Mouse (Mus musculus) liver, adult 2 months (tissue): Measurements from ENCODE around the gene 1700013G24Rik. TPM values are rescaled to one million over a fixed set of nuclear protein-coding genes. Genes with fewer than 3 reads are reported as not detected.

ENCODE experiments used
- DNase-seq: peaks from one replicate; pipeline ENCODE4 v3.0.0-alpha.2; 2011; ENCODE audit warnings: low read depth, low spot score; ENCODE audit errors: extremely low read depth
- H3K27ac ChIP-seq: fragments of 200-500 bp; replicated peaks from 2 replicates; pipeline ENCODE4 v1.5.1; 2012; ENCODE audit warnings: low read depth, mild to moderate bottlenecking, control low read depth, inconsistent platforms, low read length; ENCODE audit not compliant: insufficient read depth
- H3K27me3 ChIP-seq: fragments of 200-500 bp; 2 replicates; pipeline ENCODE4 v1.6.1; 2012; ENCODE audit warnings: mild to moderate bottlenecking, moderate library complexity, low read length, inconsistent platforms; ENCODE audit not compliant: control insufficient read depth, insufficient read depth
- H3K36me3 ChIP-seq: fragments of 200-500 bp; 2 replicates; pipeline ENCODE4 v1.6.1; 2012; ENCODE audit warnings: low read length, inconsistent platforms; ENCODE audit not compliant: control insufficient read depth, insufficient read depth
- H3K4me1 ChIP-seq: fragments of 200-500 bp; 2 replicates; pipeline ENCODE4 v1.6.1; 2011; ENCODE audit warnings: low read length; ENCODE audit not compliant: control insufficient read depth, insufficient read depth
- H3K4me3 ChIP-seq: fragments of 200-500 bp; 2 replicates; pipeline ENCODE4 v1.5.1; 2011; ENCODE audit warnings: low read depth, mild to moderate bottlenecking, control low read depth, low read length, moderate library complexity; ENCODE audit not compliant: insufficient read depth
- H3K79me2 ChIP-seq: fragments of 200-500 bp; 2 replicates; pipeline ENCODE4 v1.6.1; 2012; ENCODE audit warnings: inconsistent platforms, mild to moderate bottlenecking, low read length, moderate library complexity; ENCODE audit not compliant: control insufficient read depth, insufficient read depth
- H3K9ac ChIP-seq: fragments of 200-500 bp; 2 replicates; pipeline ENCODE4 v1.6.1; 2012; ENCODE audit warnings: low read depth, mild to moderate bottlenecking, control low read depth, inconsistent platforms, low read length
- CTCF ChIP-seq: fragments of 200-500 bp; IDR thresholded peaks from 2 replicates; pipeline ENCODE4 v1.5.1; 2011; ENCODE audit warnings: low read depth, low read length, control low read depth
- POLR2A ChIP-seq: fragments of 200-500 bp; IDR thresholded peaks from 2 replicates; pipeline ENCODE4 v1.6.1; 2011; ENCODE audit warnings: low read length, control low read depth; ENCODE audit not compliant: insufficient read depth; ENCODE audit errors: extremely low read depth
- WGBS: fragments of 180-500 bp; shearing (Covaris S2); methylation state at CpG from one replicate; pipeline ENCODE4 v1.1.7; 2018; 5-methylcytosine and 5-hydroxymethylcytosine counted together
- polyA plus RNA-seq: library from polyadenylated mRNA; depleted of rRNA; stranded (reverse); fragments of >200 nt; gene quantifications from 2 replicates; pipeline ENCODE4 v1.2.3, GENCODE M21; 2012
- total RNA-seq: library from RNA; depleted of rRNA; stranded (reverse); fragments of >200 nt; gene quantifications from 2 replicates; pipeline ENCODE4 v1.2.3, GENCODE M21; 2014

1700013G24Rik gene
- total and polyA plus RNA-seq, 2 experiments = not detected

DNA sequence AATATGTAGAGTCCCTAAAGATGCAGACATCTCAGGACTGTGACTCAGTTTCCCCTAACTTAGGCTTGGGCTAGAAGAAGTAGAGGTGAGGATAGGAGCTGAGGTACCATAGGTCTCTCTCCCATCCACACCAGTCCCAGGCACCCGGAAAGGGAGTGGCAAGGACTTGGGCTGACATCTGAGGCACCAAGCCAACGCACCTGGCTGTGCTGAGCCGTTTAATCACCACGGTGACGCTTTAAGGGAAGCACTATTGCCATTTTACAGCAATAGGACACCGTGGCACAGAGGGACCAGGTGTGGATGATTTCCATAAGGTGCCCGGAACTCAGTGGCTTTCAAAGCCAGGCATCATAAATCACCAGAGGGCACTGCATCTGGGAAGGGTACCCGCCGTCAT lies 5.2 kb downstream of the 1700013G24Rik start:
- Histone ChIP-seq H3K36me3 (no peaks in the 10 kb centered on the region), H3K4me1 (no peaks in the 10 kb centered on the region), H3K27ac (no peak overlapping the region), H3K9ac (no peak overlapping the region), H3K79me2 (no peaks in the 10 kb centered on the region), H3K4me3 (no peak overlapping the region), H3K27me3 (no peaks in the 10 kb centered on the region)
- DNase-seq = no peak
- WGBS = 81% methylated on average over 9 of the region's 9 CpGs
- TF ChIP-seq POLR2A (no peak), CTCF (no peak)

DNA sequence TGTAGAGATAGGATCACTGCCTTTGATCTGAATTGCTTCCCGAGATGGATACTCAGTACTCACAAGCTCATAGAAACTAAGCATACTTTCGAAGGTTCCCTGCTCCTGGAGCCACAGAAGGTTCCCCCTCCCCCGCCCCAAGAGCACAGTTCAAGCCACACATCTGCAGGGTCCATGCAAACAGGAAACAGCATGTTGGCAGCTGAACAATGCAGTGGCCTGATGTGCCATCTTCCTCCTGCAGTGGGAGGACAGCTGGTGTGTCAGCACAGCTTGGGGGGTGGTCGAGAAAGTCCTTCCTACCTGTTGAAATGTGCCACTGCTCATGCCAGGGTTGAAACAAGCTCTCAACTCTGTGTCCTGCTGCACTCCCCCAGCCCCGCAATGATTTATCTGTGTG lies 5.8 kb downstream of the 1700013G24Rik start:
- TF ChIP-seq CTCF (no peak), POLR2A (no peak)
- H3K27ac ChIP-seq = no peak overlapping the region
- H3K27me3 ChIP-seq = no peaks in the 10 kb centered on the region
- H3K36me3 ChIP-seq = no peaks in the 10 kb centered on the region
- WGBS = 57% methylated on average over 5 of the region's 5 CpGs
- H3K4me3 ChIP-seq = no peak overlapping the region
- no peak overlapping the region for H3K9ac ChIP-seq
- no peak for DNase-seq
- H3K79me2 ChIP-seq = no peaks in the 10 kb centered on the region
- no peaks in the 10 kb centered on the region for H3K4me1 ChIP-seq

GRCm38 (mm10) chr4:137460676-137461075 lies 7.6 kb downstream of the 1700013G24Rik start:
- Histone ChIP-seq H3K27me3 (no peaks in the 10 kb centered on the region), H3K36me3 (no peaks in the 10 kb centered on the region), H3K9ac (no peak overlapping the region), H3K79me2 (no peaks in the 10 kb centered on the region), H3K4me1 (no peaks in the 10 kb centered on the region), H3K27ac (no peak overlapping the region), H3K4me3 (no peak overlapping the region)
- TF ChIP-seq CTCF = no peak
- TF ChIP-seq POLR2A = no peak
- 86% methylated on average over 14 of the region's 14 CpGs for WGBS
- DNase-seq = no peak

- Histone ChIP-seq H3K27me3 (no peaks in the 10 kb centered on the region), H3K4me3 (no peak overlapping the region), H3K36me3 (no peaks in the 10 kb centered on the region), H3K9ac (no peak overlapping the region), H3K4me1 (no peaks in the 10 kb centered on the region), H3K27ac (no peak overlapping the region), H3K79me2 (no peaks in the 10 kb centered on the region)
- DNase-seq = no peak
- 85% methylated on average over 4 of the region's 4 CpGs for WGBS
- TF ChIP-seq POLR2A = no peak
- TF ChIP-seq CTCF = no peak
Observed at GRCm38 (mm10) chr4:137461217-137461616, 8.1 kb downstream of the 1700013G24Rik start.

DNA sequence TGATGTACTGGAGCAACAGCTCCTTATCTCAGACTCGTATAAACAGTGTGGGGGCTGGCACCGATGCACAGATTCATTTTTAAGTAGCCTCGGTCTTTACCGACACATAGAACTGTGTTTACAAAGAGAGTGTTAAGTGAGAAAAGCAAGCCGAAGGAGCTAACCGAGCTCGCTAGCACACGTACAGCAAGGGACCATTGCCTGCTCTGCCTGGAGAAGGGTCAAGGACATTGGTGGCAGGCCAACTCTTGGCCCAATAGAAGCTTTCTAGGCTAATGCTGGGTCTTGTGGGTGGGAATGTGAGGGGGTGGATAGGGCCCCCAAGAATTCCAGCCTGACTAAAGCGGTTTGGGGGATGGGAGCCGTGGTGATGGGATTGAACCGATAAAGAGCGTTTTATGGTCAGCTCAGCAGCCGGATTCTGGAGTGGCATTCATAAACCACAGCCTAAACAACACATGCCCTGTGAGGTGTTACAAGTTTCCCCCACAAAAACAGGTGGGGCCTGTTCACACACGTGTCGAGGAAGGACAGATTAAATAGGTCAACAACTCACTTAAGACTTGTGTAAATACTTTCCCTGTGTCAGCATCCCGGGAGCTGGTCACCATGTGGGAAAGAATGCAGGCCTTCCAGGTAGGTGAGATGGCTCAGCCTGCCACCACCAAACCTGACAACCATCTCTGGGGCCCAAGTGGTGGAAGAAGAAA lies 9.1 kb downstream of the 1700013G24Rik start:
- Histone ChIP-seq H3K4me1 (no peaks in the 10 kb centered on the region), H3K27me3 (no peaks in the 10 kb centered on the region), H3K79me2 (no peaks in the 10 kb centered on the region), H3K27ac (no peak overlapping the region), H3K36me3 (no peaks in the 10 kb centered on the region), H3K9ac (no peak overlapping the region), H3K4me3 (no peak overlapping the region)
- no peak for TF ChIP-seq POLR2A
- no peak for TF ChIP-seq CTCF
- DNase-seq = no peak
- WGBS = 61% methylated on average over 16 of the region's 16 CpGs

- H3K4me1 ChIP-seq = 0 out of 2 replicates have a peak, but pooled peaks cover 3% of the 10 kb centered on the region
- WGBS = 69% methylated on average over 13 of the region's 13 CpGs
- TF ChIP-seq CTCF (no peak), POLR2A (no peak)
- H3K27me3 ChIP-seq = no peaks in the 10 kb centered on the region
- no peak overlapping the region for H3K4me3 ChIP-seq
- 0 out of 2 replicates have a peak overlapping the region, but pooled peaks have one; percentile 9 for H3K27ac ChIP-seq
- no peak for DNase-seq
- H3K9ac ChIP-seq = no peak overlapping the region
- H3K36me3 ChIP-seq = no peaks in the 10 kb centered on the region
- no peaks in the 10 kb centered on the region for H3K79me2 ChIP-seq
Observed at GRCm38 (mm10) chr4:137465125-137465787, 12.2 kb downstream of the 1700013G24Rik start.
